Mouse (Mus musculus) MEL (cell line): ENCODE measurements around the gene Srcap.

Experiments used
- BHLHE40 ChIP-seq: IDR thresholded peaks from 2 replicates; pipeline ENCODE4 v1.6.1; 2012; ENCODE audit warnings: low read depth, mild to moderate bottlenecking, inconsistent platforms, low read length, improper control_type of control experiment, borderline replicate concordance
- CHD2 ChIP-seq: IDR thresholded peaks from 2 replicates; pipeline ENCODE4 v1.6.1; 2011; ENCODE audit warnings: low read length, improper control_type of control experiment
- CTCF ChIP-seq, 3 experiments: IDR thresholded peaks in 2 of 3; conservative IDR thresholded peaks in 1 of 3; 2 replicates each; pipeline ENCODE4 v1.5.1; 2011 to 2012; ENCODE audit warnings: low read length in 3 of 3, low read depth in 2 of 3, mild to moderate bottlenecking in 2 of 3, improper control_type of control experiment in 1 of 3, inconsistent platforms in 1 of 3, mixed read lengths in 1 of 3, moderate library complexity in 1 of 3; ENCODE audit not compliant: control insufficient read depth in 1 of 3, insufficient read depth in 1 of 3, poor library complexity in 1 of 3, severe bottlenecking in 1 of 3
- E2F4 ChIP-seq: IDR thresholded peaks from 2 replicates; pipeline ENCODE4 v1.6.1; 2011; ENCODE audit warnings: low read depth, low read length, improper control_type of control experiment, borderline replicate concordance
- EP300 ChIP-seq, 2 experiments: IDR thresholded peaks; 2 replicates each; pipeline ENCODE4 v1.6.1; 2011; ENCODE audit warnings: improper control_type of control experiment in 2 of 2, low read length in 2 of 2, low read depth in 1 of 2, mild to moderate bottlenecking in 1 of 2
- GATA1 ChIP-seq: IDR thresholded peaks from 2 replicates; pipeline ENCODE4 v1.6.1; 2011; ENCODE audit warnings: low read depth, low read length, improper control_type of control experiment
- MAX ChIP-seq: IDR thresholded peaks from 2 replicates; pipeline ENCODE4 v1.6.1; 2011; ENCODE audit warnings: low read length, improper control_type of control experiment
- MEF2A ChIP-seq: IDR thresholded peaks from 2 replicates; pipeline ENCODE4 v1.6.1; 2014; ENCODE audit warnings: low read depth, mild to moderate bottlenecking, inconsistent platforms, low read length, improper control_type of control experiment; ENCODE audit not compliant: poor library complexity, insufficient replicate concordance, severe bottlenecking; ENCODE audit errors: extremely low read depth
- NELFE ChIP-seq: IDR thresholded peaks from 2 replicates; pipeline ENCODE4 v1.6.1; 2011; ENCODE audit warnings: low read depth, low read length, improper control_type of control experiment
- POLR2A ChIP-seq, 2 experiments: IDR thresholded peaks; 2 replicates each; pipeline ENCODE4 v1.6.1; 2011 to 2012; ENCODE audit warnings: low read length in 2 of 2, mild to moderate bottlenecking in 2 of 2, control low read depth in 1 of 2, improper control_type of control experiment in 1 of 2, low read depth in 1 of 2, moderate library complexity in 1 of 2; ENCODE audit not compliant: control insufficient read depth in 1 of 2, insufficient read depth in 1 of 2, poor library complexity in 1 of 2
- RAD21 ChIP-seq: IDR thresholded peaks from 2 replicates; pipeline ENCODE4 v1.6.1; 2011; ENCODE audit warnings: mild to moderate bottlenecking, low read depth, low read length, improper control_type of control experiment
- SMC3 ChIP-seq: IDR thresholded peaks from 2 replicates; pipeline ENCODE4 v1.6.1; 2011; ENCODE audit warnings: low read depth, low read length, improper control_type of control experiment
- USF1 ChIP-seq: IDR thresholded peaks from 2 replicates; pipeline ENCODE4 v1.6.1; 2014; ENCODE audit warnings: low read depth, mild to moderate bottlenecking, inconsistent platforms, low read length, improper control_type of control experiment, moderate library complexity
- USF2 ChIP-seq, 2 experiments: IDR thresholded peaks; 2 replicates each; pipeline ENCODE4 v1.6.1; 2011 to 2012; ENCODE audit warnings: improper control_type of control experiment in 2 of 2, low read length in 2 of 2, borderline replicate concordance in 1 of 2, inconsistent platforms in 1 of 2, low read depth in 1 of 2, mild to moderate bottlenecking in 1 of 2; ENCODE audit not compliant: insufficient read depth in 1 of 2

DNA sequence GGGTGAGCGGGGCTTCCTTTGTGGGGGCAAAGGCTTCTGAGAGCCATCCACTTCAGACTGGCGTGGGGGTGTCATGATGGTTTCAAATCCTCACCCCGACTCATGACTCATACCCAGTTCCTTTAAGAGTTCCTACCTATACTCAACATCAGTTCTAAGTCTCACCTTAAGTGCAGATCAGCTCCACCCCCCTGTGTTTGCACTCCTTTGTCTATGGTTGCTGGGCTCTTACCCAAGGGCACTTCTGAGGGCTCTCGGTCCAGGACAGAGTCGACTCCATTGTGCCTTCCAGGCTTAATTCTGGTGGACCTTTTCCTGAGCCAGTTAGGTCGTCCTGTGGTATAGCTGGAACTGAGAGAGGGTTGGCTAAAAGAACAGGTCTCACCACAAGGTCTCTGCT, 95.4 kb downstream of the Srcap start:
- TF ChIP-seq CTCF (IDR thresholded peaks at IDR 0.05 in 2 of 3, conservative IDR thresholded peaks at IDR 0.05 in 1 of 3; ENCODE audit: control insufficient read depth in 1 of 3, insufficient read depth in 1 of 3, low read depth in 2 of 3, low read length in 3 of 3, poor library complexity in 1 of 3, severe bottlenecking in 1 of 3) (no peak), EP300 (IDR thresholded peaks at IDR 0.05; ENCODE audit: low read depth in 1 of 2, low read length in 2 of 2) (no peak), NELFE (no peak), BHLHE40 (no peak), MAX (no peak), MEF2A (no peak), CHD2 (no peak), E2F4 (no peak), GATA1 (no peak), USF1 (no peak), RAD21 (no peak), POLR2A (IDR thresholded peaks at IDR 0.05; ENCODE audit: control insufficient read depth in 1 of 2, insufficient read depth in 1 of 2, low read depth in 1 of 2, low read length in 2 of 2, poor library complexity in 1 of 2) (no peak), SMC3 (no peak), USF2 (IDR thresholded peaks at IDR 0.05; ENCODE audit: borderline replicate concordance in 1 of 2, insufficient read depth in 1 of 2, low read depth in 1 of 2, low read length in 2 of 2) (no peak)
